Mouse (Mus musculus): ENCODE results near the gene Syk.
A peak's percentile ranks its signal among the peaks of the same experiment; 100 is the strongest.

Gene Syk

DNA sequence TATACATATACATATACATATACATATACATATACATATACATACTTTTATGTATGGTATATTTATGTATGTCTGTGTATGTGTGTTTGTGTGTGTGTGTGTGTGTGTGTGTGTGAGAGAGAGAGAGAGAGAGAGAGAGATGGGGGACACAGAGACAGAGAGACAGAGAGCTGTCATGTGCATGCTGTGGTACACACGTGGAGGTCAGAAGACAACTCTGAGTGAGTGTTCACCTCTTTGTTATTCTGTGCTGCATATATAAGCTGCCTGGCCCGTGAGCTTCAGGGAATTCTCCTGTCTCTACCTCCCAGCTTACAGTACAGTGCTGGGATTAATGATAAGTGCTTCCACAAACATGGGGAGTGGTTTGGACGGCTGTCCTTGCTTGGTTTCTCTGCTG is 15.3 kb downstream of the Syk start:
- DNase-seq (ENCODE audit: low spot score in 2 of 2): no peak

DNA sequence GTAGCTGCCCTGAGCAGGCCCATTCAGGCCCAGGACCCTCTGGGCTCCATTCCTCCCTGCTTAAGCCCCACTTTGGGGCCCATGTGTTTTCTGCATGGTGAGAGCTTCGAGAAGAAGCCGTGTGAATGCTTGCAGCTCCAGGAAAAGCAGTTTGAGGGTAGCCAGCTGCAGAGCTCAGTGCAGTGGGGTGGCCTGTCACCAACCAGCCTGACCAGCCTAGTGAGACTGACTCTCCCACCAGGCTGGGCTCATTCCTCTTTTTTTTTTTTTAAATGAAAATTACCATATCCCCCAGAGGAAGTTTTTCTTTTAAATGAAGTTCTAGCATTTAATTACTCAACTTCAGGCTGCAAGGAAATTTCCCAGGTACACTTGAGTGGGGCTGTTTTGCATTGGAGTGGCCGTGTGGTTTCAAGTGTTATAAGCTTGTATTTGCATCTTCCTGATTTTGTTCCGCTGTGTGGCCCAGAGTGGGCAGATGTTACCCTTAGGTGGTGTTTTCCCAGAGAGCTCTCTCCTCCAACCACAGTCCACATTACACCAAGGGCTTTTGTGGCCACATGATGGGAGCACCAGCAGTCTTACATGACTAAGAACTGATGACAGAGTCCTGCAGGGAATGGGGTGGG is 17.2 kb downstream of the Syk start:
- peak; percentile 43 to 56 for DNase-seq (ENCODE audit: low spot score in 2 of 2)

- DNase-seq (ENCODE audit: low spot score in 2 of 2): no peak
Measured at GRCm38 (mm10) chr13:52602752-52603151, 19.8 kb downstream of the Syk start.

DNA sequence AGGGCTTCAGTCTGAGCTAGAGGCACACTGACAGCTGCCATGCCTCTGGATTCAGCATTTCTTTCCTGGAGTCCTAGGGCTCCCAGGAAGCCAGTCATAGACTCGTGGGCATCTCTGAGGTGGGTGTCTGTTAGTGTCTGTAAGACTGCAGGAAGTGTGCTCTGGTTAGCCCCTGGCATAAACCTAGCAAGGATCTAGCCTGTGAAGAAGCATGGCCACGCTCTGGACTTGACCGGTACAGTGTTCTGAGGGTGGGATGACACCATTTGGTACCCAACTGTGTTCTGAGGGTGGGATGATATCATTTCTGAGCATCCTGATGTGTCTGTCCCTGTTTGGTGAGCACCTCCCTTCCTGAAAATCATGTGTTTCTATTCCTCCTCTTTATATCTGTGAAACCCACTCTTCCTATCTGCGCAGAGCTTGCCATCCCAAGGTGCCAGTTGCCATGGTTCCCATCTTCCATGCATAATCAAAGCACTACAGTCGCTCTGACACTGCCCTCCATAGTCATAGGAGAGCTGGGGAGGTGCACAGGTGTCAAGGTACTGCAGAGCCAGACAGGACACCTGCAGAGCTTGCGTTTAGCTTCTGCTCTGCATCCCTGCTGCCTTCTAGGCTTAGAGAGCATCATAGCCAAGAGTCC is 20.9 kb downstream of the Syk start:
- DNase-seq (ENCODE audit: low spot score in 2 of 2): no peak

- DNase-seq (ENCODE audit: low spot score in 2 of 2): no peak
Measured at GRCm38 (mm10) chr13:52605006-52605405, 22.0 kb downstream of the Syk start.

GRCm38 (mm10) chr13:52605911-52606310 is 22.9 kb downstream of the Syk start:
- no peak for DNase-seq (ENCODE audit: low spot score in 2 of 2)

- DNase-seq (ENCODE audit: low spot score in 2 of 2): no peak
Measured at GRCm38 (mm10) chr13:52606656-52607275, 23.8 kb downstream of the Syk start.

DNA sequence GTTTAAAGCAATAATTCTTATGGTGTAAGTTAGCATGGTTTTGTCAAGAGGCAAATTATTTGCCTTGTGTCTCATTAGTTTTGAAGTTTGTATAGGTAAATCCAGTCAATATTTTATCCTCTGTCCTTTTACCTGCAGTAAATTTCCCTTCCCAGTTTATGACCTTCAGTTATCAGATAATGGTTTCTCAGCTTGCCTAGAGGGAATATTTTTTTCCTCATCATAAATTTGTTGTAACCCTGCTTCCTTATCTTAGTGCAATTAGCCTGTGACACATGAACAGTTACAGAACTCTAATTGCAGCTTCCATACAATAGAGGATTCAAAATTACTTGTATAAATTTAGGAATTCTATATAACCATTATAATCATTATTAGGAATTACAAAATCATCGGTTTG is 25.0 kb downstream of the Syk start:
- no peak for DNase-seq (ENCODE audit: low spot score in 2 of 2)

GRCm38 (mm10) chr13:52610463-52610862 is 27.5 kb downstream of the Syk start:
- no peak for DNase-seq (ENCODE audit: low spot score in 2 of 2)

DNA sequence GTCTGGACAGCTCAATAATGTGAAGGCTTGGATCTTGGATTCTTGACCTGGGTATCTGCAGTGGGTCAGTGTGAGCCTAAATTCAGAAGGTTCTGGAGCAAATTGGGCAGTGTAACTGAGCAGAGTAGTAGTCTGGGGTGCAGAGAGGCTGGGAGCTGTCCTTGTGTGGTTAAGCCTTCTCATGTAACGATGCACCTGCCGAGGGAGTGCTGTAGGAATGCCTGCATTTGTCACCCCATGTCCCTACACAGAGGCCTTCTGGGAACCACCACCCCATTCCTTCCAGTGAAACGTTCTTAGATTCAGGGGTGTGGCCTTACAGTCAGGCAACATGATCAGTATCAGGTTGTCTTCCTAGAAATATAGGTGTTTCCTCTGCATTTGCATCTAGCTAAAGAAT is 30.3 kb downstream of the Syk start:
- no peak for DNase-seq (ENCODE audit: low spot score in 2 of 2)

- peak; percentile 49 to 50 for DNase-seq (ENCODE audit: low spot score in 2 of 2)
Measured at GRCm38 (mm10) chr13:52615085-52615484, 32.1 kb downstream of the Syk start.

- no peak for DNase-seq (ENCODE audit: low spot score in 2 of 2)
Measured at GRCm38 (mm10) chr13:52617096-52617714, 34.2 kb downstream of the Syk start.

- no peak for DNase-seq (ENCODE audit: low spot score in 2 of 2)
Measured at GRCm38 (mm10) chr13:52618592-52618991, 35.6 kb downstream of the Syk start.

- peak; percentile 35 to 46 for DNase-seq (ENCODE audit: low spot score in 2 of 2)
Measured at GRCm38 (mm10) chr13:52619482-52619881, 36.5 kb downstream of the Syk start.

GRCm38 (mm10) chr13:52624038-52624437 is 41.1 kb downstream of the Syk start:
- peak; percentile 81 to 85 for DNase-seq (ENCODE audit: low spot score in 2 of 2)

GRCm38 (mm10) chr13:52628602-52629001 is 45.6 kb downstream of the Syk start:
- peak; percentile 29 to 57 for DNase-seq (ENCODE audit: low spot score in 2 of 2)

DNA sequence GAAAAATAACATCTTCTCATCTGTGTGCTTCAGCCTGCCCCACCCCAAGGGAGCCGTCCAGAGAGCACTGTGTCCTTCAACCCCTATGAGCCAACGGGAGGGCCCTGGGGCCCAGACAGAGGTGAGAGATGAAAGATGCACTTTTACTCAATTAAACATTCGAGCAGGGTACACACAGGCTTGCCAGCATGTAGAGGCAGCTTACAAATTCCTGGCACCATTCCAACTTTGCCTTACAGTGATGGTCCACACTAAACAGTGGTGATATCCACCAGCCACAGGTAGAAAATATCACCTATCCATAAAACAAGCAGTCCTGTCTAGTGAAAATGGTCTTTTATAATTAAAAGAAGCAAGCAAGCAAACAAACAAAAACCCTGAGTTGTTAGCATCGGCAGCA is 48.7 kb downstream of the Syk start:
- no peak for DNase-seq (ENCODE audit: low spot score in 2 of 2)

- no peak for DNase-seq (ENCODE audit: low spot score in 2 of 2)
Measured at GRCm38 (mm10) chr13:52635484-52635883, 52.5 kb downstream of the Syk start.

DNA sequence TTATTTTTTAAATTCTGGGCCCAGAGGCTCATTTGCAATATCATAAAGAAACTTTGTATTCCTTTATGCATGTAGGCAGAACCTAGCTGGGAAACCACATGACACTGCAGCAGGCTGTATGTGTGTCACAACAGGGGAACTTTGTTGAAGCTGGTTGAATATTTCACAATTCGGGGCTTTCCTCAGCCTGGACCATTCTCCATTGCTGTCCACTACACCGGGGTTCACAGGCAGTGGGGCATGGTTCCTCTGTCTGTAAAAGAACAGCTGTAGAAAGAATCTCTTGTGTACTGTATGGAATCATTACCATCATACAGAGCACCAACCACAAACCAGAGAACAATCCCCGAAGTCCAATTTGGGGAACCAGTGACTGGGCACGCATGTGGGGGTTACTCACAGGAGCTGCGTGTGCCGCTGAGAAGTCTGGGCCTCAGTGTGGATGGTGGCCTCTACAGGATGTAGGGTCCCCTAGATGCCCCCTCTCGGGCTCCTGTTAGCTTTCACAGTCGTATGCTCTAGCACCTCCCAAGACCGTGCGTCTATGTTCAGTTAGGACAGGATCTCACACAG is 53.3 kb downstream of the Syk start:
- peak in 1 of 2 experiments; percentile 33 for DNase-seq (ENCODE audit: low spot score in 2 of 2)

DNA sequence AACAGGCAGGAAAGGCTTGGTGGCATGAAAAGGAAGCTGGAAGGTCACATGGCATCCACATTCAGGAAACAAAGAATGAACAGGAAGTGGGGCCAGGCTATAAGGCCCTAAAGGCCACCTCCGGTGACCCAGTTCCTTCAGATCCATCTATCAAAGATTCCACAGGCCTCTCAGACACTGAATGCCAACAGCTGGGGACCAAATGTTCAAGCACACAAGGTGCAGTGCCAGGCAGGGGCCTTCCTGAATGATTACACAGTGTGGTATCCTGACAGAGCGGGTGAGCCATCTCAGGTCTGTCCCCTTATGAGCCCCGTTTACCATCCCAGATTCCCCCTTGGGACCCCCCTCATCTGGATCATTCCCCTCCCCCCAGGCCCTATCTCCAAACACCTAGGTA is 63.6 kb downstream of the Syk start:
- no peak for DNase-seq (ENCODE audit: low spot score in 2 of 2)

DNA sequence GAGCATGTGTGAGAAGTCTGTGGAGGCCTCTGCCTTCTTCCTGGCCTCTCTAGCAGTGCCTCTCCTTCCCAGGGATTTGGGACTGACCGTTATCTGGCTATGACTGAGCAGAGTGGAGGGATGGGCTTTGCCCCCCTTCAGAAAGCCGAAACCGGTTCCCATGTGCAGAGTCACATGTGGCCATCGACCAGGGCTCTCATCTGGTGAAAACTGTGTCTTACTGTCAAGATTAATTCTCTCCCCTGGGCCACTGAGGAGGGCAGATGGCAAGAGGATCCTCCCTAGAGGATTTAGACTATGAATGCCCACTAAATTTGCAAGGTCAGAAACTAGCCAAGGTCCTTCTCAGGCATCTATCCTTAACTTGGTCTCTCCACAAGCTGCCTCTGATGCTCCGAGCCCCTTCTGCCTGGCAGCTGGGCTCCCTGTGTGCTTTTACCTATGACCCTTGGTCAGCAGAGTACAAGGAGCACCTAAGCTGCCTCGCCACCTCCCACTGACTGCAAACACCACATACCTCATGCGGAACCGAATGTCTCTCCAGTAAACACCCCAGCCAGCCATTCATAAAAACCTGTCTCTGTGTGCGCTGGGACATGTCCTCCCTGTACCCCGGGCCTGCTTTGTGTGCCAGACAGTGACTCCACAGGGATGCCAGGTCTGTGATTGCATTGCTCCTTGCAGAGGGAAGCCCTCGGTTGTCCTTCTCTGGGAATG is 65.2 kb downstream of the Syk start:
- no peak for DNase-seq (ENCODE audit: low spot score in 2 of 2)
